Mouse (Mus musculus) bone marrow, adult 2 months (tissue): ENCODE results near the gene Gm12355.

Source experiments
- CTCF ChIP-seq: fragments of 200-500 bp; IDR thresholded peaks from 2 replicates; pipeline ENCODE4 v1.5.1; 2011; ENCODE audit warnings: low read length, control low read depth; ENCODE audit not compliant: control insufficient read depth, insufficient read depth
- POLR2A ChIP-seq: fragments of 200-500 bp; IDR thresholded peaks from 2 replicates; pipeline ENCODE4 v1.6.1; 2011; ENCODE audit warnings: low read depth, mild to moderate bottlenecking, control low read depth, low read length, borderline replicate concordance; ENCODE audit not compliant: control insufficient read depth

GRCm38 (mm10) chr11:98640091-98640490 lies 14.6 kb upstream of the Gm12355 start:
- TF ChIP-seq CTCF (no peak), POLR2A (no peak)
